Mouse (Mus musculus) layer of hippocampus, adult 18-20 months (tissue): ENCODE measurements around the gene Poc1b. TPM values are rescaled to one million over a fixed set of nuclear protein-coding genes. Genes with fewer than 3 reads are reported as not detected.

ENCODE experiments used
- DNase-seq, 2 experiments: peaks; one replicate each; pipeline ENCODE4 v3.0.0; 2022; ENCODE audit warnings: low spot score in 2 of 2
- total RNA-seq, 2 experiments: library from RNA; stranded (reverse); gene quantifications; 2 replicates each; pipeline ENCODE4 v1.2.3; 2021

Poc1b gene
- total RNA-seq, 2 experiments from 2014 or later, result 6.7 to 7.3 TPM

- DNase-seq, result no peak
These were observed 7.5 kb downstream of the Poc1b start for GRCm38 (mm10) chr10:99114295-99114694.

DNA sequence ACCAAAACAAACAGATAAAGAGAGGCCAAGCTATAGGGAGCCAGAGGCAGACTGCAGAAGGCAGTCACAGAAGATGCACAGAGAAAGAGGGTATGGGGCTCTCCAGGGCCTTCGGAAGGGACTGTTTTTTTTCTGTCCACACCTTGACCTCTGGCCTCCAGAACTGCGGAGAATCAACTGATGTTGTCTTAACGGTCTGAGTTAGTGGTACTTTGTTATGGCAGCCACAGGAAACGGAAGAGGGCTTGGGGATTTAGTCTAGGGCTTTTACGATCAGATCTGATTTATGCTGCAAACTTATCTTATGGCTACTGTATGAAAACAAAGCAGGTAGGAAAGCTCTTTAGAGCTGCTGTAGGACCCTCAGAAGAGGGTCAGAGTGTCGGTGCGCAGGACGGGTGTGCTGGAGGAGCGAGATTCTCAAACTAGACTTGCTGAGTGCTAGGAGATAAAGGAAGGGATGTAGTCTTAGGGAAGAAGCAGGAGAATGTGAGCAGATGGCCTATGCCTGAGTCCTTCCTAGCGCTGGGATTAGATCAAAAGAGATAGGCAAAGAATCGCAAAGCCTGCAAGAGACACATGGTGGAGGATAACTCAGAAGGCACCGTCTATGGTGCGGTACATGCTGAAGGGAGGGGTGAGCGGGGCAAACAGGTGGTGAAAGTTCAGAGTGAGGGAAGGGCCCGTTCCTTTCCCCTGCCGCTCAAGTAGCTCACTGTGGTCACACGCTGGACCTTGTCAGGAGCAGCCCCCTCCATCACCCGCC lies 8.8 kb downstream of the Poc1b start:
- DNase-seq, result no peak

DNA sequence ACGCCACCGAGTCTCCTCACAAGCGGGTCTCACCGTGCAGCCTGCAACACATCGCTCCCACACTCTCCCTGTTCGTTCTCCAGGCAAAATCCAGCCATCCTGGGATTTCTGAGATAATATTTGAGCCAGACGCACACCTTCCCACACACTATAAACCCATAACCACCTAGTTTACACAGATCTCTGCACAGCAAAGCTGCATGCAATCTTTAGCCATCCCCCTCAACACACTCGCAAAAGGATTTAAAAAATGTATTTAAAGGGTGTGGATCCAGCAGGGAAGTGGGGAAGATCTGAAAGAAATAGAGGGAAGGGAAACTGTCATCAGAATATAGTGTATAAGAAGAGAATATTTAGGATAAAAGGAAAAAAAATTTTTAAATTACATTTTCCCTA lies 9.4 kb downstream of the Poc1b start:
- DNase-seq, result no peak

GRCm38 (mm10) chr10:99116650-99117615 lies 10.1 kb downstream of the Poc1b start:
- DNase-seq, result no peak

DNA sequence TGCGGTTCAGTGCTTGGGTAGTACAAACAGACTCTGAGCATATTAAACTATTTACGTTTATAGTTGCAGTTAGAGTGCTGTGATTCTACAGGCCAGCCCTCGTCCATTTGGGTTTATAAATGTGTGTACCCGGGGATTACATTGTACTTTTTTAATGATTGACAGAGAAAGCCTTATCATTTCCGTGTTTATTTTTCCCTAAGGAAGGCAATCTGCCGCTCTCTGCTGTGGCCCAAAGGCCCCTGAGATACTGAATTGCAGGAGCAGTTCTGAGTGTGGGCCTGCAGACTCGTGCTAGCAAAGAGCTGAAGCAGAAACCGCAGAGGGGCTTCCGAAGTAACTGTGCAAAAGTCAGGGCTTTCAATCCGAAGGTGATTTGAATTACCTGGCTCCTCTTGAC lies 11.0 kb downstream of the Poc1b start:
- no peak for DNase-seq

DNA sequence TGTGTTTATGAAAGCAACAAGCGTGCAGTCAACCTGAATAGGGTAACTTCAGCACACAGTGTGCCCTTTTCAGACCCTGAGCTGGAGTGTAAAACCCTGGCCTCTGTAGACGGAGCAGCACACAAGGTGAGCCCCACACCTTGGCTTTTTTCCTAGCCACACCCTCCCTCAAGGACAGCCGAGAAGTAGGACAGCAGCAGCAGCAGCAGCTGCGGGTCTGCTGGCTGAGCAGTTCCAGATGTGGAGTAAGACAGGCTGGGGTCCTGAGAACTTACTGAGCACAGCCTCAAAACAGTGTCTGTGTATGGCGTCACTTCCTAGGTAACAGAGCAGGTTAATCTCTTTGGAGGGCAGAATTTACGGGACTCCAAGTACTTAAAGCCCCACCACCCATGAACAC lies 11.9 kb downstream of the Poc1b start:
- DNase-seq, result no peak

- no peak for DNase-seq
These were observed 12.6 kb downstream of the Poc1b start for GRCm38 (mm10) chr10:99119471-99119870.

DNA sequence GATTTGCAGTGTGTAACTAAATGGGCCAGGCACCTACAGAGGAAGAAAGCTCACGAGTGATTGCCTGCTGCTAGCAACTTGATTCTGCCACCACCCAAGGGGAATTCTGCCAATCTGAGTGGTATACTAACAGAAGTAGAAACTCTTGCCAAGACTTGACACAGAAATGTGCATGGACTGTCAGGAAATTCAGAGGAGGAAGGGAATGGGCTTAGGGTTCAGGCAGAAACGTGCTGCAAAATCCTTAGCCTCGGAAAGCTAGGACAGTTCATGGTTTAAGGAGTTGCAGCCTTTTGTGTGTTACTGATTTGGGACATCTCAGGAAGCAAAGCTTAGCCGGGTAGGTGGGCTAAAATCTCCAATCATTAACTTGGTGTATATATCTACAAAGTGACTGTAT lies 19.4 kb downstream of the Poc1b start, which contains the start of gene Phxr2:
Gene Phxr2 (minus strand): TSS at position 101 of the 400 bp plus-strand sequence.
- DNase-seq, result no peak

GRCm38 (mm10) chr10:99126954-99127353 lies 20.1 kb downstream of the Poc1b start:
- DNase-seq, result no peak

GRCm38 (mm10) chr10:99127691-99128261 lies 20.9 kb downstream of the Poc1b start:
- no peak for DNase-seq

- no peak for DNase-seq
These were observed 23.8 kb downstream of the Poc1b start for GRCm38 (mm10) chr10:99130611-99131010.

DNA sequence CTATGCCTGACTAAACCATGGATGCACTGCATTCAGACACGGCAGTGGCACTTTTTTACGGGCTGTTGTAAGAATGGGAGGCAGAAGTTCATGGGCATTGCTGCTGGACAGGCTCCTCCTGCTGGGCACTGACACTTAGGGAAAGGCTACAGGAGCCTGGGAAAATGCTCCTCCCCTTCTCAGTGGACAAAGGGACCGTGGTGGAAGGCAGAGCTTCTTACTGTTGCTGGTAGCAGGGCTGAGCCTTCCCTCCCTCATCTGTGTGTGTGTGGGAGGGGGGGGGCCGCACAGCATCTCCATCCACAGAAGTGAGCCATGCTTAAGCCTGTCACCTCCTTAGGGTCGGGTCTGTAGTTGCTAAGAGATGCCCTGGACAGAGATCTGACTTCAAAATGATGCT lies 24.5 kb downstream of the Poc1b start:
- DNase-seq, result no peak

- DNase-seq, result peak in 1 of 2 experiments; percentile 54
These were observed 25.4 kb downstream of the Poc1b start for GRCm38 (mm10) chr10:99132189-99132588.

DNA sequence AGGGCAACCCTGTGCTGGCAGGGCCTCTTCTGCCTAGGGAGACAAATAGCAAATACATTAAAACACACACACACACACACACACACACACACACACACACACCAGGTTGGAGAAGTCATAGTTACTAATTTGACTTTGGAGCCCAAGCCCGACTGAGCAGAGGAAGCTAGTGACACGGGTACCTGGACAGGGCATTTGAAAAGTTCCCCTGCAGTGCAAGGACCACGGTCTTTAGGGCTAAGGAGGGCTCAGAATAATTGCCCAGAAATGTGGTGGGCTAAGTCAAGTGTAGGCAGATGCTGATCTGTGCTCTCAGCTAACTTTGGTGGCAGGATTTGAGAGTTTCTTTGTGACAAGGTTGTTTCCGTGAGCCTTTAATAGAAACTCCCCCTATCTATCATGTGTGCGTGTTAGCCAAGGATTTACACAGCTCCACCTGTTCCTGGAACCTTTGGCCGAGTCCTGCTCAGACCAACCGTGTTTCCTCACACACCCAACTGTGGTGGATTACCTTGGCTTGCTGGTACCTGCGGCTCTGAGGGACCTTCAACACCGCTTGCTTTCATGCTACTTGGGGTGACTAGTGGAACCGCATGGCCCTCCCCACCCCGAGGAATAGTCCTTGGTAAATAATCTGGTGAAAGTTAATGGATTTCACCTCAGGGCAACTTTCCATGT lies 25.9 kb downstream of the Poc1b start:
- no peak for DNase-seq

DNA sequence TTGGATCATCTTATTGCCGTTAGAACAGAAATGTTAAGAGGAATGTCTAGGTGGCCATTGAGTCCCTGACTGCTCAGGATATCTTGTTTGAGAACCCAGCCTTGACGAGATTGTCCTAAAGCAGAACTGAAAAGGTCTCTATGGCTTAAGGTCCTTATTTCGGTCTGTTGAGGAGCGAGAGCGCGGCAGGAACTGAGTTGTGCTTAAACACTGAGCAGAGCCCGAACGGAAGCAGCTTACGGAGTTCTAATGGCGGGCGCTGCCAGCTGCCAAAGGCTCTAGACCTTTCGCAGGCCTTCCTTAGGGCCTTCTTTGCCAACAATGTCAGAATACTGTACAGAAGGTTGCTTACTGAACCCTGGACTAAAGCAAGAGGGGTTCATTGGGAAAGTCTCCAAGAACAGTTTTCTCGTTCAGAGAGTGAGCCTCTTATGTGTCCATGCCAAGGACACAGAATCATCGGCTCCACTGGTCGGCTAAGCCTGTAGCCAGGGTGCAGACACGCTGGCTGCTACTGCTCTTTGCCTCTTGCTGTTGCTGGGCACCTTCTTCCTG lies 26.6 kb downstream of the Poc1b start:
- no peak for DNase-seq

DNA sequence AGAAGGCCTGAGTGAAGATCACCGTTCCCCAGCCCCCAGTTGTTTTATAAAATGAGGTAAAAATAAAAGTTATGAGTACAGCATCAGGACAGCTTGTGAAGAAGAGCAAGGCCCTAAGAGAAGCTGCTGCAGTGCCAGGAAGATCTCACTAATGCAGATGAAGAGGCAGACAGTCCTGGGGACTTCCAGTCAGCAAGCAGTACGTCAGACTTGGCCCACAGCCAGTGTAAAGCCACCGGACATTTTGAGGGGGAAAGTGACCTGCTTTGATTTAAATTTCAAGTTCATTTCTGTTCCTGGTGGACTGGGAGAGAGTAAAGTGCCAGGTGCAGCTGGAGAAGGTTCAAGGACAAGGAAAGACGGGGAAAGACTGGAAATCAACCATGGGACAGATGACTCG lies 29.5 kb downstream of the Poc1b start:
- no peak for DNase-seq

DNA sequence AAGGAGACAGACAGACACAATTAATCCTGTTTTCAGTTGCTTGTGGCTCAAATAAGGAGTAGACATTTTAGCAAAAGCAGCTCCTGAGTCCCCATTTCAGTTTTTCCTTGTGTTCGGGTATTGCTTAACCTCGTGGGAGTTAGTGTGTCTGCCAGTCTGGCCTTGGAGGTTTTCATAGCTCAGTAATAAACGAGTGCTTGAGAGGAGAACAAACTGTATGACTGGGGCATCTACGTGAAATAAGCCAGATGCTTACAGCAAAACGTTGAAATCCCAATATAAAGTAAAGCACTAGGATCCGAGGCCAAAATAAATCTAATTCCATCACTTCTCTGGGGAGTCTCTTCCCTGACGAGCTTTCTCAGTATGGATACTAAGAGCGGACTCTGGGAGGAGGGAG lies 38.8 kb downstream of the Poc1b start:
- DNase-seq, result no peak

- DNase-seq, result no peak
These were observed 39.8 kb downstream of the Poc1b start for GRCm38 (mm10) chr10:99146596-99146995.

GRCm38 (mm10) chr10:99150016-99150415 lies 43.2 kb downstream of the Poc1b start:
- DNase-seq, result no peak

GRCm38 (mm10) chr10:99151580-99151979 lies 44.7 kb downstream of the Poc1b start:
- no peak for DNase-seq

- DNase-seq, result no peak
These were observed 45.2 kb downstream of the Poc1b start for GRCm38 (mm10) chr10:99152063-99152462.
